Mouse (Mus musculus) ES-E14 (cell line): ENCODE results near the gene Anks1b. TPM values are rescaled to one million over a fixed set of nuclear protein-coding genes. Genes with fewer than 3 reads are reported as not detected.

Source experiments
- DNase-seq: peaks from one replicate; pipeline ENCODE4 v3.0.0-alpha.2; 2013; ENCODE audit warnings: low read depth, low spot score
- H3K27ac ChIP-seq: 2 replicates; pipeline ENCODE4 v1.5.1; 2012; ENCODE audit warnings: low read depth, mild to moderate bottlenecking, low read length, moderate library complexity, mixed read lengths; ENCODE audit not compliant: poor library complexity, insufficient read depth, severe bottlenecking
- H3K36me3 ChIP-seq: 2 replicates; pipeline ENCODE4 v1.6.1; 2012; ENCODE audit warnings: mild to moderate bottlenecking, low read length, moderate library complexity, mixed read lengths; ENCODE audit not compliant: control insufficient read depth, poor library complexity, insufficient read depth, severe bottlenecking
- H3K4me1 ChIP-seq, 2 experiments: fragments of 150-350 bp in 1 of 2; sonication (generic) in 1 of 2; 2 replicates each; pipeline ENCODE4 v1.6.1; 2012; ENCODE audit warnings: low read length in 2 of 2, mild to moderate bottlenecking in 1 of 2, mixed read lengths in 1 of 2; ENCODE audit not compliant: control insufficient read depth in 2 of 2, insufficient read depth in 2 of 2, poor library complexity in 1 of 2
- H3K4me3 ChIP-seq, 2 experiments: fragments of 150-350 bp in 1 of 2; sonication (generic) in 1 of 2; 2 replicates each; pipeline ENCODE4 v1.5.1; 2012; ENCODE audit warnings: low read length in 2 of 2, low read depth in 1 of 2, mild to moderate bottlenecking in 1 of 2, mixed read lengths in 1 of 2; ENCODE audit not compliant: insufficient read depth in 1 of 2, poor library complexity in 1 of 2, severe bottlenecking in 1 of 2
- H3K9ac ChIP-seq: 2 replicates; pipeline ENCODE4 v1.6.1; 2012; ENCODE audit warnings: low read depth, mild to moderate bottlenecking, low read length, mixed read lengths; ENCODE audit not compliant: poor library complexity, insufficient read depth, severe bottlenecking
- H3K9me3 ChIP-seq: fragments of 150-350 bp; sonication (generic); 2 replicates; pipeline ENCODE4 v1.6.1; 2012; ENCODE audit warnings: low read depth, mild to moderate bottlenecking, low read length; ENCODE audit not compliant: control insufficient read depth, insufficient read depth
- CHD2 ChIP-seq: IDR thresholded peaks from 2 replicates; pipeline ENCODE4 v1.6.1; 2014; ENCODE audit warnings: mild to moderate bottlenecking, low read depth, low read length, inconsistent platforms
- HCFC1 ChIP-seq: IDR thresholded peaks from 2 replicates; pipeline ENCODE4 v1.6.1; 2012; ENCODE audit warnings: low read length, inconsistent platforms, borderline replicate concordance; ENCODE audit not compliant: insufficient read depth
- MAFK ChIP-seq: IDR thresholded peaks from 2 replicates; pipeline ENCODE4 v1.6.1; 2014; ENCODE audit warnings: mild to moderate bottlenecking, low read depth, low read length, inconsistent platforms; ENCODE audit not compliant: insufficient read depth
- ZC3H11A ChIP-seq: IDR thresholded peaks from 2 replicates; pipeline ENCODE4 v1.6.1; 2012; ENCODE audit warnings: low read depth, mild to moderate bottlenecking, inconsistent platforms, low read length, borderline replicate concordance
- ZNF384 ChIP-seq: IDR thresholded peaks from 2 replicates; pipeline ENCODE4 v1.6.1; 2012; ENCODE audit warnings: low read depth, low read length, inconsistent platforms
- in situ Hi-C, 2 experiments: fragments of 600-800 bp; cut with MboI; formaldehyde crosslinking; loops; one replicate each; pipeline ENCODE4 v1.15.1; 2025; ENCODE audit warnings: low sequenced_read_pairs in 2 of 2, inconsistent platforms in 1 of 2; ENCODE audit not compliant: unreplicated experiment in 2 of 2
- total RNA-seq: library from RNA; depleted of rRNA; stranded (reverse); fragments of 300-350 nt; gene quantifications from 2 replicates; pipeline ENCODE4 v1.2.3, GENCODE M21; 2012

Gene Anks1b
- total RNA-seq, 1 experiment: 2.6 TPM

- H3K9ac ChIP-seq: no peak overlapping the region
- no peaks in the 10 kb centered on the region for H3K4me1 ChIP-seq
- in situ Hi-C loops: no loop called here
- no peaks in the 10 kb centered on the region for H3K9me3 ChIP-seq
- no peak for DNase-seq
- no peaks in the 10 kb centered on the region for H3K36me3 ChIP-seq
- no peak for TF ChIP-seq ZC3H11A
- TF ChIP-seq CHD2: no peak
- TF ChIP-seq MAFK: no peak
- TF ChIP-seq ZNF384: no peak
- TF ChIP-seq HCFC1: no peak
- no peak overlapping the region for H3K27ac ChIP-seq
- H3K4me3 ChIP-seq: no peak overlapping the region
Measured at GRCm38 (mm10) chr10:90672135-90672534, 798.8 kb downstream of the Anks1b start.

GRCm38 (mm10) chr10:90674362-90674761 lies 801.1 kb downstream of the Anks1b start:
- Histone ChIP-seq H3K9me3 (no peaks in the 10 kb centered on the region), H3K4me3 (no peak overlapping the region), H3K36me3 (no peaks in the 10 kb centered on the region), H3K9ac (no peak overlapping the region), H3K4me1 (no peaks in the 10 kb centered on the region), H3K27ac (no peak overlapping the region)
- no peak for DNase-seq
- TF ChIP-seq ZNF384 (no peak), MAFK (no peak), ZC3H11A (no peak), HCFC1 (no peak), CHD2 (no peak)
- in situ Hi-C loops: no loop called here

GRCm38 (mm10) chr10:90677421-90677820 lies 804.1 kb downstream of the Anks1b start:
- Histone ChIP-seq H3K36me3 (no peaks in the 10 kb centered on the region), H3K27ac (no peak overlapping the region), H3K4me3 (no peak overlapping the region), H3K9me3 (no peaks in the 10 kb centered on the region), H3K9ac (no peak overlapping the region), H3K4me1 (no peaks in the 10 kb centered on the region)
- in situ Hi-C loops: loop anchor here in 1 of 2 experiments (25.0 kb wide), 1 partner anchor 590 kb away; no protein-coding TSS in a partner anchor
- no peak for DNase-seq
- TF ChIP-seq ZC3H11A: no peak
- TF ChIP-seq ZNF384: no peak
- no peak for TF ChIP-seq HCFC1
- no peak for TF ChIP-seq MAFK
- no peak for TF ChIP-seq CHD2

- H3K9ac ChIP-seq: no peak overlapping the region
- H3K27ac ChIP-seq: no peak overlapping the region
- no peak overlapping the region for H3K4me3 ChIP-seq
- no peaks in the 10 kb centered on the region for H3K36me3 ChIP-seq
- H3K9me3 ChIP-seq: no peaks in the 10 kb centered on the region
- in situ Hi-C loops: loop anchor here in 1 of 2 experiments (25.0 kb wide), 1 partner anchor 593 kb away; no protein-coding TSS in a partner anchor
- TF ChIP-seq ZC3H11A (no peak), ZNF384 (no peak), HCFC1 (no peak), CHD2 (no peak), MAFK (no peak)
- DNase-seq: no peak
- H3K4me1 ChIP-seq: no peaks in the 10 kb centered on the region
Measured at GRCm38 (mm10) chr10:90679713-90680470, 806.6 kb downstream of the Anks1b start.

GRCm38 (mm10) chr10:90683813-90684212 lies 810.5 kb downstream of the Anks1b start:
- no peak for DNase-seq
- Histone ChIP-seq H3K4me3 (no peak overlapping the region), H3K36me3 (no peaks in the 10 kb centered on the region), H3K9ac (no peak overlapping the region), H3K27ac (no peak overlapping the region), H3K4me1 (no peaks in the 10 kb centered on the region), H3K9me3 (no peaks in the 10 kb centered on the region)
- in situ Hi-C loops: loop anchor here in 1 of 2 experiments (25.0 kb wide), 1 partner anchor 597 kb away; no protein-coding TSS in a partner anchor
- TF ChIP-seq CHD2 (no peak), ZC3H11A (no peak), MAFK (no peak), ZNF384 (no peak), HCFC1 (no peak)
